14 mouse cellular contexts compared by ENCODE assay signal in the genomic region with DNA sequence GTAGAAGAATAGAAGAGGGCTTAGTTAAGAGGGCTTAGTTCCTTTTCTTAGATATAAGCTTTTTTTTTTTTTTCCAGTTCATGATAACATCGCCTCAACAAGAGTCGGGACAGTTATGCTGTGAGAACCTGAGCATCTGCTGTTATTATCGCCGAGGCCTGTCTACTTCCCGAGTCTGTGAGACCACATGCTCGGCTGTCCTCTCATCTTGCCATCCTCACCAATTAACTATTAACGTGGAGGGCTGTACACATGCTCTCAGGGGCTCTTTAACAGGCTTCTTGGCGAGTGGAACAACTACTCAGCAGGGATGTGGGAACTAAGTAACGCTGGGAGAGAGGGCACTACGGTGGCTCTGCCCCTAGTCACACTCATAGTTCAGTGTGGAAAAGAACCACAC.
A peak's percentile ranks its signal among the peaks of the same experiment; 100 is the strongest.
DNase-seq lines count a peak whose midpoint lies in the region; ATAC-seq and TF ChIP-seq lines count a peak whose summit lies in the region.
"Had no signal": no experiment of that assay in that cellular context is flagged by ENCODE, and none has a peak within 500 bp of the region (broad histone marks: within the 10 kb centered on the region; RNA-seq: fewer than 3 reads in every experiment).

No protein-coding gene starts in this region.

- peak; percentile 30 for DNase-seq in kidney, adult 9 months
- peak; percentile 52 for DNase-seq in MEL (ENCODE audit: low read depth, low spot score)
- peak; percentile 65 to 68 for DNase-seq in cerebellum, adult 2 months
- no peak for DNase-seq in right cerebral cortex, postnatal 14 days
- no peak for DNase-seq in urinary bladder, adult 2 months (ENCODE audit: low spot score)
- no peak for DNase-seq in gastrocnemius, postnatal 4 days (ENCODE audit: low spot score in 2 of 2)
- DNase-seq: adrenal gland, adult 2 months; lung, postnatal 4 days; right cerebral cortex, postnatal 25 days had no signal

- TF ChIP-seq POLR2A in MEL (IDR thresholded peaks at IDR 0.05; ENCODE audit: control insufficient read depth in 1 of 2, insufficient read depth in 1 of 2, low read depth in 1 of 2, low read length in 2 of 2, poor library complexity in 1 of 2): no peak
- TF ChIP-seq POLR2A in cerebellum, adult 2 months (IDR thresholded peaks at IDR 0.05; ENCODE audit: borderline replicate concordance, insufficient read depth, low read length): peak; percentile 20; the same call in 1 of the 2 replicates

- no peak overlapping the region for H3K9ac ChIP-seq in kidney, embryonic 15.5 days
- H3K9ac ChIP-seq in MEL (ENCODE audit: control insufficient read depth, low read depth, low read length, poor library complexity, severe bottlenecking): no peak overlapping the region; the same call in 1 of the 2 replicates
- H3K9ac ChIP-seq in forebrain, embryonic 15.5 days (replicated peaks): no peak overlapping the region
- H3K9ac ChIP-seq: embryonic facial prominence, embryonic 15.5 days had no signal

- no peaks in the 10 kb centered on the region for H3K36me3 ChIP-seq in kidney, embryonic 15.5 days
- peaks cover 0 to 31% of the 10 kb centered on the region in 2 experiments; a peak in 2 of 4 replicates for H3K36me3 ChIP-seq in MEL (ENCODE audit: control insufficient read depth in 1 of 2, insufficient read depth in 2 of 2, low read length in 2 of 2)
- H3K36me3 ChIP-seq in forebrain, embryonic 15.5 days: no peaks in the 10 kb centered on the region
- H3K36me3 ChIP-seq: embryonic facial prominence, embryonic 15.5 days had no signal

- no peak for ATAC-seq in kidney, embryonic 15.5 days (replicated peaks; ENCODE audit: low FRiP score)
- ATAC-seq in forebrain, embryonic 15.5 days (replicated peaks): peak; percentile 56
- ATAC-seq: Patski had no signal

- H3K4me3 ChIP-seq in kidney, embryonic 15.5 days (replicated peaks): no peak overlapping the region
- 0 out of 4 replicates have a peak overlapping the region, but pooled peaks of 1 of the 2 experiments have one; percentile 20 for H3K4me3 ChIP-seq in MEL (ENCODE audit: control insufficient read depth in 1 of 2, insufficient read depth in 1 of 2, low read depth in 2 of 2, low read length in 2 of 2)
- H3K4me3 ChIP-seq in cerebellum, adult 2 months (replicated peaks; ENCODE audit: insufficient read depth, low read depth, low read length): peak overlapping the region; percentile 1
- no peak overlapping the region for H3K4me3 ChIP-seq in forebrain, embryonic 15.5 days
- H3K4me3 ChIP-seq: embryonic facial prominence, embryonic 15.5 days had no signal

- H3K79me2 ChIP-seq in MEL (ENCODE audit: control insufficient read depth, insufficient read depth, low read length, poor library complexity): no peaks in the 10 kb centered on the region

- no peaks in the 10 kb centered on the region for H3K9me3 ChIP-seq in kidney, embryonic 15.5 days (replicated peaks)
- no peaks in the 10 kb centered on the region for H3K9me3 ChIP-seq in MEL (replicated peaks; ENCODE audit: insufficient read depth, low read length)
- no peaks in the 10 kb centered on the region for H3K9me3 ChIP-seq in forebrain, embryonic 15.5 days
- H3K9me3 ChIP-seq: embryonic facial prominence, embryonic 15.5 days had no signal

- WGBS in kidney, embryonic 15.5 days: 62% methylated on average over 10 of the region's 10 CpGs
- WGBS in cerebellum, adult 2 months: 4% methylated on average over 10 of the region's 10 CpGs
- 13% methylated on average over 10 of the region's 10 CpGs for WGBS in forebrain, embryonic 15.5 days

- TF ChIP-seq RAD21 in MEL (IDR thresholded peaks at IDR 0.05; ENCODE audit: low read depth, low read length): no peak

- no peaks in the 10 kb centered on the region for H3K27me3 ChIP-seq in kidney, embryonic 15.5 days
- no peaks in the 10 kb centered on the region for H3K27me3 ChIP-seq in MEL (ENCODE audit: control insufficient read depth in 1 of 2, insufficient read depth in 2 of 2, low read length in 2 of 2)
- H3K27me3 ChIP-seq in cerebellum, adult 2 months (ENCODE audit: control insufficient read depth, insufficient read depth, low read length): no peaks in the 10 kb centered on the region
- no peaks in the 10 kb centered on the region for H3K27me3 ChIP-seq in forebrain, embryonic 15.5 days
- H3K27me3 ChIP-seq: embryonic facial prominence, embryonic 15.5 days; Patski had no signal

- H3K4me1 ChIP-seq in kidney, embryonic 15.5 days: no peaks in the 10 kb centered on the region
- H3K4me1 ChIP-seq in MEL (ENCODE audit: control insufficient read depth in 1 of 2, insufficient read depth in 2 of 2, low read length in 2 of 2): peaks cover 18 to 33% of the 10 kb centered on the region in 2 experiments
- H3K4me1 ChIP-seq in cerebellum, adult 2 months (ENCODE audit: control insufficient read depth, insufficient read depth, low read length): peaks cover 5% of the 10 kb centered on the region; the same call in 1 of the 2 replicates
- peaks cover 20% of the 10 kb centered on the region for H3K4me1 ChIP-seq in forebrain, embryonic 15.5 days
- H3K4me1 ChIP-seq: embryonic facial prominence, embryonic 15.5 days had no signal

- TF ChIP-seq CTCF in MEL (IDR thresholded peaks at IDR 0.05 in 2 of 3, conservative IDR thresholded peaks at IDR 0.05 in 1 of 3; ENCODE audit: control insufficient read depth in 1 of 3, insufficient read depth in 1 of 3, low read depth in 2 of 3, low read length in 3 of 3, poor library complexity in 1 of 3, severe bottlenecking in 1 of 3): no peak
- no peak for TF ChIP-seq CTCF in cerebellum, adult 2 months (IDR thresholded peaks at IDR 0.05; ENCODE audit: borderline replicate concordance, insufficient read depth, low read depth, low read length)

- no peak overlapping the region for H3K27ac ChIP-seq in kidney, embryonic 15.5 days
- peak overlapping the region; percentile 58; the same call in 1 of the 2 replicates for H3K27ac ChIP-seq in MEL (ENCODE audit: control insufficient read depth, low read depth, low read length)
- peak overlapping the region; percentile 32 for H3K27ac ChIP-seq in cerebellum, adult 2 months (ENCODE audit: insufficient read depth, low read length)
- H3K27ac ChIP-seq in forebrain, embryonic 15.5 days (replicated peaks): no peak overlapping the region
- H3K27ac ChIP-seq: embryonic facial prominence, embryonic 15.5 days had no signal

- H3K4me2 ChIP-seq in kidney, embryonic 15.5 days: no peak overlapping the region
- H3K4me2 ChIP-seq in forebrain, embryonic 15.5 days (replicated peaks): no peak overlapping the region
- H3K4me2 ChIP-seq: embryonic facial prominence, embryonic 15.5 days; heart, embryonic 11.5 days had no signal

- TF ChIP-seq EP300 in MEL (IDR thresholded peaks at IDR 0.05; ENCODE audit: low read depth in 1 of 2, low read length in 2 of 2): peak in 1 of 2 experiments; percentile 49; a peak in 1 of 4 replicates

TF ChIP-seq in MEL, 35 proteins besides CTCF, POLR2A, EP300 and RAD21:
- TF ChIP-seq ZNF384 (IDR thresholded peaks at IDR 0.05; ENCODE audit: low read depth, low read length) (peak; percentile 95), JUND (IDR thresholded peaks at IDR 0.05; ENCODE audit: low read depth, low read length) (no peak), MYC (IDR thresholded peaks at IDR 0.05; ENCODE audit: low read depth, low read length) (0 out of 2 replicates have a peak, but pooled peaks have one; percentile 56), MXI1 (IDR thresholded peaks at IDR 0.05; ENCODE audit: low read depth, low read length) (peak; percentile 17; the same call in 1 of the 2 replicates), GATA1 (IDR thresholded peaks at IDR 0.05; ENCODE audit: low read depth, low read length) (peak; percentile 60), GABPA (IDR thresholded peaks at IDR 0.05; ENCODE audit: low read depth, low read length) (no peak), BHLHE40 (IDR thresholded peaks at IDR 0.05; ENCODE audit: borderline replicate concordance, low read depth, low read length) (no peak), ETS1 (IDR thresholded peaks at IDR 0.05; ENCODE audit: low read depth, low read length) (peak; percentile 69), TCF12 (IDR thresholded peaks at IDR 0.05; ENCODE audit: low read depth, low read length) (peak; percentile 57)
TF ChIP-seq in MEL: peak in this region for 6.

Comparison
In these comparisons a context has a peak if more than half of its experiments do, and no peak if none do; other contexts are left out.
1. DNase-seq: peak in kidney, adult 9 months (single experiment), MEL (single experiment) and cerebellum, adult 2 months (2 of 2); none in right cerebral cortex, postnatal 14 days (single experiment), urinary bladder, adult 2 months (single experiment) and gastrocnemius, postnatal 4 days (0 of 2).
2. H3K27ac ChIP-seq: peak in MEL (single experiment) and cerebellum, adult 2 months (single experiment); none in kidney, embryonic 15.5 days (single experiment) and forebrain, embryonic 15.5 days (single experiment).